Mouse (Mus musculus): ENCODE measurements around the gene N4bp2l2. TPM values are rescaled to one million over a fixed set of nuclear protein-coding genes. Genes with fewer than 3 reads are reported as not detected.
A peak's percentile ranks its signal among the peaks of the same experiment; 100 is the strongest.

The N4bp2l2 gene
- total RNA-seq, 2 experiments from 2014 or later = 82.7 to 86.1 TPM

DNA sequence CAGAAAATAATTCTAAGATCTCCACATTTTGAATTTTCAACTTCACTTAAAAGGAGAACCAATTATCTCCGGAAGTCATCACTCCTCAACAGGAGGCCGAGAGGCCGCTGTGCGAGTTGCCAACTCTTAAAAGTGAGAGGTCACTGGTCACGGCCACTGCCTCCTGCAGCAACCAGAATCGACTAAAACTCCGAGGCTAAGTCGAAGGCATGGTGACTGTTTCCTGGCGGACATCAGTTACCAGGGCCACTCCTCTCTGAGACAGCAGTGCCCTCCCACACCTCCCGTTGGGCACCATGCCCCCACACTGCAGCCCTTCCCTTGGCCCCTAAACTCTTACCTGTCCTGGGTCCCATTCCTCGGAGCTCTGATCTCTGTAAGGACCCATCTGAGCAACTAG lies 89.2 kb downstream of the N4bp2l2 start:
- no peak for DNase-seq (ENCODE audit: low spot score in 2 of 2)
- intact Hi-C loops (cut with DNase I) = no loop called here

- no peak for DNase-seq (ENCODE audit: low spot score in 2 of 2)
- intact Hi-C loops (cut with DNase I) = no loop called here
Measured at GRCm38 (mm10) chr5:150574885-150575284, 91.1 kb downstream of the N4bp2l2 start.

GRCm38 (mm10) chr5:150574403-150574802 lies 91.6 kb downstream of the N4bp2l2 start:
- DNase-seq (ENCODE audit: low spot score in 2 of 2) = no peak
- intact Hi-C loops (cut with DNase I) = no loop called here

- DNase-seq (ENCODE audit: low spot score in 2 of 2) = no peak
- intact Hi-C loops (cut with DNase I) = no loop called here
Measured at GRCm38 (mm10) chr5:150570496-150571219, 95.3 kb downstream of the N4bp2l2 start.

DNA sequence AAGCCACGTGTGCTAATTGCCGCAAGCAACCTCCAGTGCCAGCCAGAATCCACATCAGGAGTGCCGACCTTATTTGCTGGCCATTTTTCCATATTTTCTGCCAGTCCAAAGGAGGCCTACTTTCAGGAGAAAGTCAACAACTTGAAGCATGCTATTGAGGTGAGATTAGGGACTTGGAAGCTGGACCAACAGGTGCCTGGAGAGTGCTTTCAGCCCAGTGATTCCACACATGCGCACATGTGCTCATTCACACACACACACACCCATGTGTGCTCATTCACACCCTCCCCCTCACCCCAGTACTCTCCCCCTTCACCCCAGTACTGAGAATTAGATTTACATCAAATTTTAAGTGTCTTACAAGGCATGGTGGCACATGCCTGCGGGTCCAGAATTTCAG lies 99.0 kb downstream of the N4bp2l2 start:
- intact Hi-C loops (cut with DNase I) = no loop called here
- DNase-seq (ENCODE audit: low spot score in 2 of 2) = no peak

DNA sequence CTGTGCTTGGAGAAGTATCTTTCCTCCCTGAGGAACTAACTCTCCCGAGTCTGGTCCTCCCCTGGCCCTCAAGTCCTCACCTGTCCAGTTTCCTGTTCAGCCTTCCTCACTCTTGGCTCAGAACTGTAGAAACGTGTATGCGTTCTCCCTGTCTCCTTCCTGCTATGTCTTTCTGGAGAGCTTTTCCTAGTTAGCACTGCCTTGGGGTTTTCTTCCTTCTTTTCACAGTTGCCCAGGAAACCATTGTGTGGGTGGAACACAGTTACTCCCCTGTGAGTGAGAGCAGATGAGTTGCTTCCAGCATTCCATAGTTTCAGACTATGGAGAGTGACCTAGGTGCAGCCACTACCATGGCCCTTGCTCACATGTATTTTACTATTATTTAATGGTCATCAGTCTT lies 99.8 kb downstream of the N4bp2l2 start:
- intact Hi-C loops (cut with DNase I) = no loop called here
- peak; percentile 62 to 90 for DNase-seq (ENCODE audit: low spot score in 2 of 2)

DNA sequence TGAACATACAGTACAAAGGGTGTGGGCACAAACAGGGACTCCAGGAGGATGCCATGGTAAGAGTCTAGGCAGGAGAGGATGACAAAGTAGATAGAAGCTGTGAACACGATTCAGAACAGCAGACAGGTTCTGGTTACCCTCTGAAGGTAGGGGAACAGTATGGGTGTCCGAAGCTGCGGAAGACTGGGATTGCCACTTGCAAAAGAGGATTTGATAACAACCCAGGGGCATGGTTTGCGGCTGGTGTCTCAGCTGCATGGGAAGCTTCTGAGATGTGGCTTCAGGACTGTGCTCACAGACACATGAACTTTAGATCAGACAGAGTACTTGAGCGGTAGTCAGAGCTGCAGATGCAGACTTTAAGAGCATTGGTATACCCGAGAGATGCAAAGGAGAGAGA lies 101.6 kb downstream of the N4bp2l2 start:
- intact Hi-C loops (cut with DNase I) = no loop called here
- DNase-seq (ENCODE audit: low spot score in 2 of 2) = no peak

DNA sequence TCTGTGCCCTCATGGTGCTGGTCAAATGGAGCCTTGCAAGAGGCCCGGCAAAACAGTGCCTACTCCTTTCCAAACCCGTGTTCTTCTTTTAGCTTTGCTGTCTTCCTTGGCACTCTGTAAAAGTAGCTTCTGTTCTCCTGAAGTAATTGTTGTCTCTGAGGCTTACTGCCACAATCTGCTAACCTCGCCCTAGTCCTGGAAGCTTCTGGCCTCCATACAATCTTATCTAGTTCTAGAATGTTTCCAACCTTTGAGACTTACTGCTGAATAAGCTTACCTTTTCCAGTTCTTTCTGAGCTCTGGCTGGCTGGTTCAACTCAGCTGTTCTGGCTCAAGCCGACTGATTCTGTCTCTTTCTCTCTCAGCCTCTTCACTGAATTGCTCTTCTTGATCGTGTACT lies 104.2 kb downstream of the N4bp2l2 start:
- intact Hi-C loops (cut with DNase I) = no loop called here

DNA sequence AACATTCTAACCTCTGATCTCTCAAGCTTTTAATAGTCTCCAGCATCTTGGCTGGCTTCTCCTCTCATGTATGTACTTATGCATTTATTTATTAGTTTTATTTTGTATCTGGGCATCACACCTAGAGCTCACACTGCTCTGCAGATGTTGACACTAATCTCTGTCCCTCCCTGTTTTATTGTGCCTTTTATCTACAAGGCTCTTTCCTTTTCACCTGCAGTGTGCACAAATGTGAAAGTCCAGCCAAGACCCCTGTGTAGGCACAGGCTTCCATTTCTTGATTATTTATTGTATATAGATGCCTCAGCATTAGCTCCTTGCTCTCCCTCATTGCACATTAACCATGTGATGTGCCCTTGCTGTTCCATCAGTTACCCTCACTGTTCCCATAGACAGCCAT lies 104.6 kb downstream of the N4bp2l2 start:
- intact Hi-C loops (cut with DNase I) = no loop called here
- DNase-seq (ENCODE audit: low spot score in 2 of 2) = no peak

More for the DNA sequence above, 104.2 kb downstream of the N4bp2l2 start:
- DNase-seq (ENCODE audit: low spot score in 2 of 2) = no peak

DNA sequence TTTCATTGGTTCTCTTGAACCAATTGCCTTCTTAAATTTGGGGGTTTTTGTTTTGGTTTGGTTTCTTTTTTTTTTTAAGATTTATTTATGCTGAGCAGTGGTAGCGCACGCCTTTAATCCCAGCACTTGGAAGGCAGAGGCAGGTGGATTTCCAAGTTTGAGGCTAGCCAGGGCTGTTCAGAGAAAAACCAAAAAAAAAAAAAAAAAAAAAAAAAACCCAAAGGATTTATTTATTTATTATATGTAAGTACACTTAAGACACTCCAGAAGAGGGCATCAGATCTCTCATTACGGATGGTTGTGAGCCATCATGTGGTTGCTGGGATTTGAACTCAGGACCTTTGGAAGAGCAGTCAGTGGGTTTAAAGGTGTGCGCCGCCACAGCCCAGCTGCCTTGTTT lies 105.1 kb downstream of the N4bp2l2 start:
- intact Hi-C loops (cut with DNase I) = no loop called here
- no peak for DNase-seq (ENCODE audit: low spot score in 2 of 2)

- DNase-seq (ENCODE audit: low spot score in 2 of 2) = no peak
- intact Hi-C loops (cut with DNase I) = loop anchor here (10.0 kb wide), 1 partner anchor 385 kb away; no protein-coding TSS in a partner anchor
Measured at GRCm38 (mm10) chr5:150559519-150560103, 106.4 kb downstream of the N4bp2l2 start.

Other genes with a start within 250 kb of the N4bp2l2 start
- gene Zar1l, start 148.0 kb downstream of the N4bp2l2 start, total RNA-seq (2021) = 1 to 10 TPM; 1.2 to 1.7 TPM
- gene Brca2, start 143.6 kb downstream of the N4bp2l2 start, total RNA-seq (2021) = 1 to 10 TPM; 5.7 to 6.0 TPM
- 10 to 100 TPM; 50.4 to 55.4 TPM for gene N4bp2l1, start 69.0 kb downstream of the N4bp2l2 start, total RNA-seq (2021)
- gene Pds5b, start 7.6 kb upstream of the N4bp2l2 start, total RNA-seq (2021) = 10 to 100 TPM; 76.4 to 78.5 TPM

Data from left cerebral cortex, postnatal 25 days (tissue).